Mouse (Mus musculus): Measurements from ENCODE around the gene Pex11g.

- TF ChIP-seq POLR2A (IDR thresholded peaks at IDR 0.05; ENCODE audit: low read depth, low read length) (no peak), CTCF (IDR thresholded peaks at IDR 0.05; ENCODE audit: extremely low read depth, insufficient read depth, insufficient read length, insufficient replicate concordance) (no peak)
Observed at GRCm38 (mm10) chr8:3415259-3415658, 52.2 kb downstream of the Pex11g start.

Measured in spleen, adult 2 months (tissue).